Mouse (Mus musculus): Measurements from ENCODE around the gene Dedd. TPM values are rescaled to one million over a fixed set of nuclear protein-coding genes. Genes with fewer than 3 reads are reported as not detected.

The Dedd gene
- polyA plus RNA-seq, 1 experiment from 2014 or later, result 44.5 TPM

GRCm38 (mm10) chr1:171348665-171349064 is 19.7 kb downstream of the Dedd start:
- Histone ChIP-seq H3K9ac (no peak overlapping the region), H3K27ac (no peak overlapping the region), H3K4me1 (replicated peaks) (peaks cover 9% of the 10 kb centered on the region; the same call in 1 of the 2 replicates), H3K4me3 (replicated peaks) (no peak overlapping the region), H3K9me3 (no peaks in the 10 kb centered on the region), H3K27me3 (replicated peaks) (no peaks in the 10 kb centered on the region), H3K4me2 (replicated peaks) (no peak overlapping the region), H3K36me3 (no peaks in the 10 kb centered on the region)
- WGBS, result 87% methylated on average over 3 of the region's 3 CpGs
- ATAC-seq, result no peak

DNA sequence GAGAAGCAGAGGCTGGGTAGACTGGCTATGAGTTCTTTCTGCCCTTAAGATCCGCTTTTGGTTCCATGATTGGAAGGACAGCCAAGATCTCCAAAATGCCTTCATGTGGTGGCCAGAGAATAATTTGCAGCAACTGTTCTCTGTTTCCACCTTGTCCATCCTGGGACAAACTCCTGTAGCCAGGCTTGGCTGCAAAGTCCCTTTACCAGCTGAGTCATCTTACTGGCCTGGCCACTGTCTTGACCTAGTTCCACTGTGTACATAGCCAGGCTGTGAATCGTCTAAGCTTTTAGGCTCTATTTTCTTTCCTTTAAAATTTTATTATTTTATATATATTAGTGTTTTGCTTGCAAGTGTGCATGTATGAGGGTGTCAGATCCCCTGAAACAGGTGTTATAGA is 20.3 kb downstream of the Dedd start:
- Histone ChIP-seq H3K27ac (no peak overlapping the region), H3K36me3 (no peaks in the 10 kb centered on the region)
- WGBS, result 82% methylated on average over 2 of the region's 2 CpGs

GRCm38 (mm10) chr1:171355812-171356340 is 26.9 kb downstream of the Dedd start:
- no peak overlapping the region for H3K4me2 ChIP-seq (replicated peaks)
- ATAC-seq, result no peak
- no peak overlapping the region for H3K9ac ChIP-seq
- no peak overlapping the region for H3K27ac ChIP-seq
- WGBS, result 72% methylated on average over 5 of the region's 5 CpGs
- H3K4me1 ChIP-seq (replicated peaks), result peaks cover 5% of the 10 kb centered on the region
- H3K4me3 ChIP-seq (replicated peaks), result no peak overlapping the region
- peaks cover 14% of the 10 kb centered on the region; the same call in 1 of the 2 replicates for H3K36me3 ChIP-seq
- no peaks in the 10 kb centered on the region for H3K27me3 ChIP-seq (replicated peaks)
- 0 out of 2 replicates have a peak, but pooled peaks cover 3% of the 10 kb centered on the region for H3K9me3 ChIP-seq

More for the DNA sequence above, 20.3 kb downstream of the Dedd start:
- Histone ChIP-seq H3K9ac (no peak overlapping the region), H3K9me3 (no peaks in the 10 kb centered on the region), H3K27me3 (replicated peaks) (no peaks in the 10 kb centered on the region), H3K4me3 (replicated peaks) (no peak overlapping the region), H3K4me1 (replicated peaks) (peaks cover 9% of the 10 kb centered on the region; the same call in 1 of the 2 replicates), H3K4me2 (replicated peaks) (no peak overlapping the region)
- no peak for ATAC-seq

GRCm38 (mm10) chr1:171356814-171357213 is 27.9 kb downstream of the Dedd start:
- Histone ChIP-seq H3K4me1 (replicated peaks) (peaks cover 8% of the 10 kb centered on the region), H3K4me3 (replicated peaks) (no peak overlapping the region), H3K4me2 (replicated peaks) (no peak overlapping the region), H3K27ac (no peak overlapping the region), H3K27me3 (replicated peaks) (no peaks in the 10 kb centered on the region), H3K9ac (no peak overlapping the region), H3K9me3 (0 out of 2 replicates have a peak, but pooled peaks cover 3% of the 10 kb centered on the region), H3K36me3 (peaks cover 14% of the 10 kb centered on the region; the same call in 1 of the 2 replicates)
- 87% methylated on average over 2 of the region's 2 CpGs for WGBS
- no peak for ATAC-seq

DNA sequence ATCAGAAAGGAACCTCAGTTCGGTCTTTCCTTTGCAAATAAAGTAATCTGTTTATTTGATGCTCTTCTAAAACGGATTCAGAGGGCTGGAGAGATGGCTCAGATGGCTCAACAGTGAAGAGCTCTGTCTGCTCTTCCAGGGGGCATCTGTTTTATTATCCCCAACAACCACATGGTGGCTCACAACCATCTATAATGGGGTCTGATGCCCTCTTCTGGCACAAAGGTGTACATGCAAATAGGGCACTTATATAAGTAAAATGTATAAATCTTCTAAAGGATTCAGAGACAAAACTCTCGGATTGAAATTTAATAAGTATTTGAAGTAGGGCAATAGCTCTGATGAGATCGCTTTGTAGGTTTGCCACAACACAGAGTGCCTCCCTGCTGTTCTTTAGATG is 29.5 kb downstream of the Dedd start:
- Histone ChIP-seq H3K4me2 (replicated peaks) (no peak overlapping the region), H3K9me3 (0 out of 2 replicates have a peak, but pooled peaks cover 3% of the 10 kb centered on the region), H3K4me1 (replicated peaks) (peaks cover 8% of the 10 kb centered on the region), H3K36me3 (peaks cover 14% of the 10 kb centered on the region; the same call in 1 of the 2 replicates), H3K27me3 (replicated peaks) (no peaks in the 10 kb centered on the region), H3K27ac (no peak overlapping the region), H3K9ac (no peak overlapping the region), H3K4me3 (replicated peaks) (no peak overlapping the region)
- no peak for ATAC-seq
- WGBS, result 66% methylated on average over 4 of the region's 4 CpGs

DNA sequence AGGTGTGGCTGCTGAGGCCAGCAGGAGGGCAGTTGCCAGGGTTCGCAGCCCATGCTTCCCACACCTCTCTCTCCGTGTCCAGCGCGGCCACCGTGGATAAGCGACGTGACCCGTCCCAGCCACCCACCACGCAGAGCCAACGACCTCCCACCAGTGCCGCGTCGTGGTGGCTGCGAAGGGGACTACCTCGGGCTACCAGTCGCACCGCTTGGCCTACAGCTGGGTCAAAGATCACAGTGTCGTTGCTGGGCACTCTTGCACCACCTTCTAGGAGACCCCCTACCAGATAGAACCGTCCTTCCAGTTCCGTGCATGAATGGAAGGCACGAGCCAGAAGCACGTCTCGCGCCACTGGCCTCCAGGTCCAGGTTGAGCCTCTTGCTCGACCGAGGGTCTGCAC is 31.3 kb downstream of the Dedd start:
- H3K27ac ChIP-seq, result no peak overlapping the region
- H3K4me1 ChIP-seq (replicated peaks), result peaks cover 8% of the 10 kb centered on the region
- peak overlapping the region; percentile 48 for H3K9ac ChIP-seq
- peak overlapping the region; percentile 76 for H3K4me2 ChIP-seq (replicated peaks)
- H3K27me3 ChIP-seq (replicated peaks), result no peaks in the 10 kb centered on the region
- 0 out of 2 replicates have a peak, but pooled peaks cover 3% of the 10 kb centered on the region for H3K9me3 ChIP-seq
- ATAC-seq, result peak; percentile 56
- peak overlapping the region; percentile 43 for H3K4me3 ChIP-seq (replicated peaks)
- WGBS, result 9% methylated on average over 26 of the region's 26 CpGs
- H3K36me3 ChIP-seq, result peaks cover 14% of the 10 kb centered on the region; the same call in 1 of the 2 replicates

GRCm38 (mm10) chr1:171360656-171361055 is 31.7 kb downstream of the Dedd start, which contains the start of gene Klhdc9:
Klhdc9 (minus strand) TSS chr1:171360798.
- Histone ChIP-seq H3K9me3 (0 out of 2 replicates have a peak, but pooled peaks cover 3% of the 10 kb centered on the region), H3K36me3 (peaks cover 14% of the 10 kb centered on the region; the same call in 1 of the 2 replicates), H3K27me3 (replicated peaks) (no peaks in the 10 kb centered on the region), H3K4me1 (replicated peaks) (peaks cover 8% of the 10 kb centered on the region), H3K27ac (no peak within 1 kb of the TSS), H3K4me3 (replicated peaks) (peak within 1 kb of the TSS; percentile 43), H3K9ac (peak within 1 kb of the TSS; percentile 48), H3K4me2 (replicated peaks) (peak within 1 kb of the TSS; percentile 76)
- peak; percentile 96 for ATAC-seq
- WGBS, result 1% methylated on average over 21 of the region's 21 CpGs

GRCm38 (mm10) chr1:171361106-171362103 is 32.5 kb downstream of the Dedd start:
- WGBS, result 28% methylated on average over 16 of the region's 16 CpGs
- H3K4me3 ChIP-seq (replicated peaks), result peak overlapping the region; percentile 43
- peak; percentile 86 for ATAC-seq

DNA sequence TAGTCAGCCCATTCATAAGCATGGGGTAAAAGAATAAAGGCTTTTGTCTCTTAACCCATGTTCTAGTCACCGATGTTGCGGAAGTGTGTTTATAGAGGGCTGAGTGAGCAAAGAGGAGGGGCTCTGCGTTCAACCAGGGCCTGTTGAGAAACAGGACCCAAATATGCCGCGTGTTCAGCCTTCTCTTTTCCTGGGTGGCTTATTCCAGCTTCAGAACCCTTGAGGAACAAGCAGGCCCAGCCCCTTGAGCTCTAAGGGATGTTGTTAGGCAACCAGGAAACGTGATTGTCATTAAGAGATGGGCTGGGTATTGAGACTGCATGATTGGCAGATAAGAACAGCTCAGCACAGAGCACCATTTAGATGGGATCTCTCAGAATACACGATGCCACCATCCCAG is 37.0 kb downstream of the Dedd start:
- peaks cover 9% of the 10 kb centered on the region for H3K4me1 ChIP-seq (replicated peaks)
- WGBS, result 58% methylated on average over 7 of the region's 7 CpGs
- H3K27ac ChIP-seq, result no peak overlapping the region
- no peak overlapping the region for H3K4me2 ChIP-seq (replicated peaks)
- H3K9me3 ChIP-seq, result no peaks in the 10 kb centered on the region
- H3K4me3 ChIP-seq (replicated peaks), result no peak overlapping the region
- no peak overlapping the region for H3K9ac ChIP-seq
- no peaks in the 10 kb centered on the region for H3K36me3 ChIP-seq
- ATAC-seq, result no peak
- no peaks in the 10 kb centered on the region; the same call in 1 of the 2 replicates for H3K27me3 ChIP-seq (replicated peaks)

More at GRCm38 (mm10) chr1:171361106-171362103, 32.5 kb downstream of the Dedd start:
- Histone ChIP-seq H3K27me3 (replicated peaks) (no peaks in the 10 kb centered on the region), H3K9me3 (0 out of 2 replicates have a peak, but pooled peaks cover 3% of the 10 kb centered on the region), H3K27ac (no peak overlapping the region), H3K4me2 (replicated peaks) (peak overlapping the region; percentile 76), H3K9ac (peak overlapping the region; percentile 48), H3K4me1 (replicated peaks) (peaks cover 8% of the 10 kb centered on the region), H3K36me3 (peaks cover 12% of the 10 kb centered on the region; the same call in 1 of the 2 replicates)

DNA sequence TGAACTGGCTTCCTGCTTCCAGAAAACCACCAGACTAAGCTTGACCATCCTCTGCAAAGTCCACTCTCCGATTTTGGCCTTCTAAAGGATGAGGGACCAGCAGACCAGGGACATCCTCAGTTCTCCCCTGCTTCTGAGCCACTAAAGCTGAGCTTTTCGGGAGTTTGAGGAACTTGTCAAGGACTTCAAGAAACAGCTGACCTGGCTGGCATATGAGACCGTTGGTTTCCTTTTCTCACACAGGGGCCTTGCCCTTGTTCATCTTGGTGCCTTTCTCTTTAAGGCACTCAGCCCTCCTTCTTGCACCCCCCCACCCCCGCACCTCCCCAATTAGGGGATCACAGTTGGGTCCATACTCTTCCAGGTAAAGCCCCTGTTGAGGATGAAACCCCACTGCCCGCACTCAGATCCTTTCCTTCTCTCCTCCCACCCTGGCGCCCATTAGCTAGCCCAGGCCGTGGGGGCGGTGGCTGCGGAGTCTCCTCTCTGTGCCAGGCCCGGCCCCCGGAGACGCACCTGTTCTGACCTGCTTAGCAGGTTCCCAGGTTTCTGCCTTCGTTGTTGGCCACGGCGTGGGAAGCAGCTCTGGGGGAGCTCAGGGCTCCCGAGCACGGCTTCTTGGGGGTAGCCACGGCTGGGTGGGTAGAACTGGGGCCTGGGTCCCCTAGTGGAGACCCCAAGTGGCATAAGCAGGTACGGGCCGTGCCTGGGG is 41.1 kb downstream of the Dedd start, which contains the start of gene Nectin4:
Nectin4 (plus strand) TSS at position 255 of the 712 bp plus-strand sequence.
- Histone ChIP-seq H3K4me1 (replicated peaks) (0 out of 2 replicates have a peak, but pooled peaks cover 12% of the 10 kb centered on the region), H3K27ac (no peak within 1 kb of the TSS), H3K36me3 (no peaks in the 10 kb centered on the region), H3K27me3 (replicated peaks) (no peaks in the 10 kb centered on the region; the same call in 1 of the 2 replicates), H3K4me2 (replicated peaks) (peak within 1 kb of the TSS; percentile 52), H3K9ac (no peak within 1 kb of the TSS; the same call in 1 of the 2 replicates), H3K9me3 (no peaks in the 10 kb centered on the region), H3K4me3 (replicated peaks) (peak within 1 kb of the TSS; percentile 22)
- WGBS, result 35% methylated on average over 20 of the region's 20 CpGs
- peak; percentile 84 for ATAC-seq

DNA sequence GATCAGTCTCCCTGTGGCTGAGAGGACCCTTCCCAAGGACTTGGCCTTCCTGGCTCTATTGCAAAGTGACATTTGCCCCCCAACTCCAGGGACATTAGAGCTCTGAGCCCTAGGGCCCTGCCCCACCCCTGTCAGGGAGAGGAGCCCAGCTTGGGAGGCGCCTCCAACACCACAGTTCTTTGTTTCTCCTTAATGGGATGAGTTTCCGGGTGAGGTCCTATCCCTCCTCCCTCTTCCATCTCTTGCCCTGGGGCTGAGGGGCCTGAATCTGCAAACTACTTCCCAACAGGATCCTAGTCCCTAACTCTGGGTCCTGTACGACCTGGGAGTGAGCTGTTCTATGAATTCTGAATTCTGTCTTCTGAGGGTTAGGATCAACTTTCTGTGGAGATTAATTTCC is 43.9 kb downstream of the Dedd start:
- H3K36me3 ChIP-seq, result no peaks in the 10 kb centered on the region
- peak overlapping the region; percentile 17; the same call in 1 of the 2 replicates for H3K4me2 ChIP-seq (replicated peaks)
- no peak overlapping the region for H3K4me3 ChIP-seq (replicated peaks)
- no peak for ATAC-seq
- 60% methylated on average over 3 of the region's 3 CpGs for WGBS
- no peak overlapping the region for H3K9ac ChIP-seq
- peaks cover 22% of the 10 kb centered on the region for H3K4me1 ChIP-seq (replicated peaks)
- no peaks in the 10 kb centered on the region; the same call in 1 of the 2 replicates for H3K27me3 ChIP-seq (replicated peaks)
- no peak overlapping the region for H3K27ac ChIP-seq
- no peaks in the 10 kb centered on the region for H3K9me3 ChIP-seq
